Mouse (Mus musculus): ENCODE measurements at regions not wholly inside any gene's neighbourhood (a gene's known extent, or its start where the extent isn't known, plus 50 kb on each side); places are given as distances from the start of the nearest gene placed in this dataset.

GRCm38 (mm10) chr10:96466845-96467244 is 150.0 kb upstream of the Btg1 start:
- no peak for ATAC-seq (ENCODE audit: low FRiP score)
- no peaks in the 10 kb centered on the region for H3K4me1 ChIP-seq (ENCODE audit: insufficient read depth, low read length)
- WGBS = 93% methylated on average over 3 of the region's 3 CpGs

DNA sequence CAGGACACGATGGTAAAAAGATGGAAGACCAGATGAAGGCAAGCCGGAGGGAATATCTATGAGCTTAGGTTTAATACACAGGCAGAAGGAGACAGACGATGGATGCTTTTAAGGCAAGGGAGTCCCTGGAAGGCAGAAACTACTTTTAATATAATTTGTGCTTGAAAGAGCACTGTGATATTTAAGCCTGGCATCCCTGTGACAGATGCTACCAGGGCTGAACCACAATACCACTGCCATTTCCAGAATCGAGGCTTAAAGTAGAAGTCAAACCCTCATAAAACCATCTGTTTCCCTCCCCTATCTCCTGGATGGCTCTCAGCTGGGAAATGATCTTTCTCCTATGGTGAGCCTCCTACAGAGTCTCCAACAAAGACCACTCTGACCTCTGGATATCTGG is 149.1 kb upstream of the Btg1 start:
- H3K27me3 ChIP-seq (ENCODE audit: insufficient read depth, low read length) = no peaks in the 10 kb centered on the region
- no peak overlapping the region for H3K9ac ChIP-seq (replicated peaks; ENCODE audit: low read length, poor library complexity, severe bottlenecking)
- ATAC-seq (ENCODE audit: low FRiP score) (no peak), DNase-seq (ENCODE audit: low spot score) (no peak)
- no peaks in the 10 kb centered on the region for H3K9me3 ChIP-seq (ENCODE audit: low read length)
- no peak overlapping the region for H3K4me2 ChIP-seq (ENCODE audit: low read depth, low read length, poor library complexity, severe bottlenecking)
- no peak overlapping the region for H3K4me3 ChIP-seq (ENCODE audit: low read depth, low read length)
- H3K36me3 ChIP-seq (ENCODE audit: insufficient read depth, low read length) = no peaks in the 10 kb centered on the region
- H3K4me1 ChIP-seq (ENCODE audit: insufficient read depth, low read length) = no peaks in the 10 kb centered on the region
- no peak for TF ChIP-seq CTCF (IDR thresholded peaks at IDR 0.05)
- 77% methylated on average over 4 of the region's 4 CpGs for WGBS
- H3K27ac ChIP-seq (ENCODE audit: low read depth, low read length) = no peak overlapping the region

More at GRCm38 (mm10) chr10:96466845-96467244, 150.0 kb upstream of the Btg1 start:
- H3K27ac ChIP-seq (ENCODE audit: low read depth, low read length) = no peak overlapping the region
- no peak for TF ChIP-seq CTCF (IDR thresholded peaks at IDR 0.05)
- H3K9ac ChIP-seq (replicated peaks; ENCODE audit: low read length, poor library complexity, severe bottlenecking) = no peak overlapping the region
- no peaks in the 10 kb centered on the region for H3K27me3 ChIP-seq (ENCODE audit: insufficient read depth, low read length)
- H3K4me3 ChIP-seq (ENCODE audit: low read depth, low read length) = no peak overlapping the region
- H3K4me2 ChIP-seq (ENCODE audit: low read depth, low read length, poor library complexity, severe bottlenecking) = no peak overlapping the region
- H3K36me3 ChIP-seq (ENCODE audit: insufficient read depth, low read length) = no peaks in the 10 kb centered on the region
- H3K9me3 ChIP-seq (ENCODE audit: low read length) = no peaks in the 10 kb centered on the region
- no peak for DNase-seq (ENCODE audit: low spot score)

DNA sequence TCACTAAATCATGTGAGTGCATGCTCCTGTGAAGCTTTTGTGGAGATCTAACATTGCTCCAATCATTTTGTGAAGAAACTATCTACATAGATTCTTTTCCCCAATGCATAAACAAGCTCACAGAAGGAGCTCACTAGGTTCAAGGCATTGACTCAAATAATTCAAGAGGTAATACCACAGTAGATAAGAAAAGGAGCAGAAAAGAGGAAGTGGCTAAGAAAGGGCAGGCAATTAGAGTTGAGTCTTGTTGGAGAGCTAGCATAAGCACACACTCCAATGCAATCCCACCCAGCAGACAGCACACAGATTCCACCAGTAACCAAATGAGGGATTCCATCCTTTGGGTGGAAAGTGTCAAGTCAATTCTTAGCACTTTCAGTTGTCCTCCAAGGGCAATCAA is 145.3 kb upstream of the Btg1 start:
- no peaks in the 10 kb centered on the region for H3K27me3 ChIP-seq (ENCODE audit: insufficient read depth, low read length)
- ATAC-seq (ENCODE audit: low FRiP score) (no peak), DNase-seq (ENCODE audit: low spot score) (no peak)
- H3K4me3 ChIP-seq (ENCODE audit: low read depth, low read length) = no peak overlapping the region
- H3K36me3 ChIP-seq (ENCODE audit: insufficient read depth, low read length) = no peaks in the 10 kb centered on the region
- H3K4me1 ChIP-seq (ENCODE audit: insufficient read depth, low read length) = no peaks in the 10 kb centered on the region
- H3K9ac ChIP-seq (replicated peaks; ENCODE audit: low read length, poor library complexity, severe bottlenecking) = no peak overlapping the region
- H3K4me2 ChIP-seq (ENCODE audit: low read depth, low read length, poor library complexity, severe bottlenecking) = no peak overlapping the region
- H3K9me3 ChIP-seq (ENCODE audit: low read length) = no peaks in the 10 kb centered on the region
- H3K27ac ChIP-seq (ENCODE audit: low read depth, low read length) = no peak overlapping the region
- no peak for TF ChIP-seq CTCF (IDR thresholded peaks at IDR 0.05)

- Histone ChIP-seq H3K9ac (replicated peaks; ENCODE audit: low read length, poor library complexity, severe bottlenecking) (no peak overlapping the region), H3K27ac (ENCODE audit: low read depth, low read length) (no peak overlapping the region), H3K4me1 (ENCODE audit: insufficient read depth, low read length) (0 out of 2 replicates have a peak, but pooled peaks cover 6% of the 10 kb centered on the region), H3K27me3 (ENCODE audit: insufficient read depth, low read length) (no peaks in the 10 kb centered on the region), H3K4me2 (ENCODE audit: low read depth, low read length, poor library complexity, severe bottlenecking) (no peak overlapping the region), H3K4me3 (ENCODE audit: low read depth, low read length) (no peak overlapping the region), H3K9me3 (ENCODE audit: low read length) (no peaks in the 10 kb centered on the region), H3K36me3 (ENCODE audit: insufficient read depth, low read length) (no peaks in the 10 kb centered on the region)
- TF ChIP-seq CTCF (IDR thresholded peaks at IDR 0.05) = no peak
- WGBS = 68% methylated on average over 12 of the region's 12 CpGs
- DNase-seq (ENCODE audit: low spot score) (no peak), ATAC-seq (ENCODE audit: low FRiP score) (no peak)
Observed at GRCm38 (mm10) chr10:96479350-96479749, 137.5 kb upstream of the Btg1 start.

GRCm38 (mm10) chr10:96479786-96480185 is 137.0 kb upstream of the Btg1 start:
- Histone ChIP-seq H3K9me3 (ENCODE audit: low read length) (no peaks in the 10 kb centered on the region), H3K9ac (replicated peaks; ENCODE audit: low read length, poor library complexity, severe bottlenecking) (no peak overlapping the region), H3K4me3 (ENCODE audit: low read depth, low read length) (no peak overlapping the region), H3K4me2 (ENCODE audit: low read depth, low read length, poor library complexity, severe bottlenecking) (no peak overlapping the region), H3K36me3 (ENCODE audit: insufficient read depth, low read length) (no peaks in the 10 kb centered on the region), H3K27ac (ENCODE audit: low read depth, low read length) (no peak overlapping the region), H3K4me1 (ENCODE audit: insufficient read depth, low read length) (0 out of 2 replicates have a peak, but pooled peaks cover 6% of the 10 kb centered on the region), H3K27me3 (ENCODE audit: insufficient read depth, low read length) (no peaks in the 10 kb centered on the region)
- WGBS = 56% methylated on average over 8 of the region's 8 CpGs
- no peak for TF ChIP-seq CTCF (IDR thresholded peaks at IDR 0.05)
- DNase-seq (ENCODE audit: low spot score) = peak; percentile 15
- ATAC-seq (ENCODE audit: low FRiP score) = no peak

GRCm38 (mm10) chr10:96480453-96481324 is 136.1 kb upstream of the Btg1 start:
- H3K9ac ChIP-seq (replicated peaks; ENCODE audit: low read length, poor library complexity, severe bottlenecking) = 0 out of 2 replicates have a peak overlapping the region, but pooled peaks have one; percentile 8
- ATAC-seq (ENCODE audit: low FRiP score) (peak; percentile 77), DNase-seq (ENCODE audit: low spot score) (peak; percentile 66)
- H3K27me3 ChIP-seq (ENCODE audit: insufficient read depth, low read length) = no peaks in the 10 kb centered on the region
- no peaks in the 10 kb centered on the region for H3K9me3 ChIP-seq (ENCODE audit: low read length)
- no peaks in the 10 kb centered on the region for H3K36me3 ChIP-seq (ENCODE audit: insufficient read depth, low read length)
- no peak overlapping the region for H3K4me2 ChIP-seq (ENCODE audit: low read depth, low read length, poor library complexity, severe bottlenecking)
- no peak overlapping the region for H3K4me3 ChIP-seq (ENCODE audit: low read depth, low read length)
- 35% methylated on average over 14 of the region's 14 CpGs for WGBS
- H3K27ac ChIP-seq (ENCODE audit: low read depth, low read length) = 0 out of 2 replicates have a peak overlapping the region, but pooled peaks have one; percentile 12
- no peak for TF ChIP-seq CTCF (IDR thresholded peaks at IDR 0.05)
- 0 out of 2 replicates have a peak, but pooled peaks cover 6% of the 10 kb centered on the region for H3K4me1 ChIP-seq (ENCODE audit: insufficient read depth, low read length)
